Mouse (Mus musculus) gastrocnemius, adult 8-10 months (tissue): Measurements from ENCODE around the gene Saxo1. TPM values are rescaled to one million over a fixed set of nuclear protein-coding genes. Genes with fewer than 3 reads are reported as not detected.

ENCODE experiments used
- DNase-seq, 2 experiments: peaks; one replicate each; pipeline ENCODE4 v3.0.0; 2022; ENCODE audit warnings: low spot score in 2 of 2
- total RNA-seq, 4 experiments: library from RNA; stranded (reverse); gene quantifications; 2 replicates each; pipeline ENCODE4 v1.2.4; 2022

Saxo1 gene
- total RNA-seq = not detected

- no peak for DNase-seq
Measured at GRCm38 (mm10) chr4:86558228-86558627, at the start of gene Saxo1. Gene Saxo1, minus strand, starts transcription at chr4:86558328.

GRCm38 (mm10) chr4:86591304-86591703 lies 33.2 kb upstream of the Saxo1 start:
- no peak for DNase-seq

- no peak for DNase-seq
Measured at GRCm38 (mm10) chr4:86588236-86588635, 30.1 kb upstream of the Saxo1 start.

- DNase-seq = no peak
Measured at GRCm38 (mm10) chr4:86580591-86580990, 22.5 kb upstream of the Saxo1 start.

GRCm38 (mm10) chr4:86580056-86580455 lies 21.9 kb upstream of the Saxo1 start:
- no peak for DNase-seq

- DNase-seq = no peak
Measured at GRCm38 (mm10) chr4:86576630-86577225, 18.6 kb upstream of the Saxo1 start.

DNA sequence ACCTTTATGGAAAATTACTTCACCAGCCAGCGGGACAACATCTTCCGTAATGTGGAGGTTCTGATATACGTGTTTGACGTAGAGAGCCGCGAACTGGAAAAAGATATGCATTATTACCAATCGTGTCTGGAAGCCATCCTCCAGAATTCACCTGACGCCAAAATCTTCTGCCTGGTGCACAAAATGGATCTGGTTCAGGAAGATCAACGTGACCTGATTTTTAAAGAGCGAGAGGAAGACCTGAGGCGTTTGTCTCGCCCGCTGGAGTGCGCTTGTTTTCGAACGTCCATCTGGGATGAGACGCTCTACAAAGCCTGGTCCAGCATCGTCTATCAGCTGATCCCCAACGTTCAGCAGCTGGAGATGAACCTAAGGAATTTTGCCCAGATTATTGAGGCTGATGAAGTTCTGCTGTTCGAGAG lies 18.0 kb upstream of the Saxo1 start:
- no peak for DNase-seq

GRCm38 (mm10) chr4:86575283-86575983 lies 17.3 kb upstream of the Saxo1 start, which contains the start of gene Rraga:
Gene Rraga, plus strand, starts transcription at chr4:86575668.
- DNase-seq = peak; percentile 91 to 93

GRCm38 (mm10) chr4:86574939-86575282 lies 16.8 kb upstream of the Saxo1 start:
- DNase-seq = no peak

- no peak for DNase-seq
Measured at GRCm38 (mm10) chr4:86561061-86561460, 2.9 kb upstream of the Saxo1 start.

GRCm38 (mm10) chr4:86559006-86559405 lies 878 bp upstream of the Saxo1 start:
- DNase-seq = no peak

GRCm38 (mm10) chr4:86557371-86557770 lies 757 bp downstream of the Saxo1 start:
- DNase-seq = no peak

DNA sequence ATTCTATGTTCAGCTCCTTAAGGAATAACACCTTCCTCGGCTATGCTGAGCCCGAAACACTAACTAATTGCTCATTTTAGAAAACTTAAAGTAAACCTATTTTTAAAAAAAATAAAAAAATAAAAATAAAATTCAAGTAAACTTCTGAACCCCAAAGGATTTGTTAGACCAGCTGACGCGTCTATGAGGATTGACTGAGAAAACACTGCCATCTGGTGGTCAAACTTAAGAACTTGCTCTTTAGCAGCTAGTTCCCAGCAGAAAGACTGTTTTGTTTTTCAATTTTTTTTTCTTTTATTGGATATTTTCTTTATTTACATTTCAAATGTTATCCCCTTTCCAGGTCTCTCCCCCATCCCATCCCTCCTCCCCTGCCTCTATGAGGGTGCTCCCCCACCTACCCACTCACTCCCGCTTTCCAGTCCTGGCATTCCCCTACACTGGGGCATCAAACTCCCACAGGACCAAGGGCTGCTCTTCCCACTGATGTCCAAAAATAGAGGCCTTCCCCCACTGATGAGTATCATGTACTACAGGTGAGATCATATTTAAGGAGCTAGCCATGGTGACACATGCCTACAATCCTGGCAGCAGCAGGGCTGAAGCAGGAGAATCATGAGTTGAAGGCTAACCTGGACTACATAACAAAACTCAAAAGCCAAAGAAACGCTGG lies 3.0 kb downstream of the Saxo1 start:
- DNase-seq = no peak

DNA sequence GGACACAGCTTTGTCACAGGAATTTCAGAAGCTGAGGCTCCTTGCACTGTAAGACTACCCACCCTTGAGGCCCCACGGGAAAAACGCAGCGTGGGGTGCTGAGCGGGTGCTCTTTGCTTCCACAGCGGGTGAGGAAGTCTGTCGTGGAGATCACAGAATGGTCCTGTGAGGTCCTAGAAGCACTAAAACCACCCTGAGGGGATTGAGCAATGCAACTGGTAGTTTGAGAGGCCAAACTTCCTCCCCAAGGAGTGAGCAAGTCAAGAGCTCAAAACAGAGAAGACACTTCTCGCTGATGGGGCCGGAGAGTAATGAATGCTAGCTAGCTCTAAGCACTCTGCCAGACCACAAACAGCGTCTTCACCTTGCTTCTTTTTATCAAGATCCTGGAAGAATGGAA lies 9.8 kb downstream of the Saxo1 start:
- DNase-seq = no peak

- DNase-seq = no peak
Measured at GRCm38 (mm10) chr4:86545615-86546014, 12.5 kb downstream of the Saxo1 start.

DNA sequence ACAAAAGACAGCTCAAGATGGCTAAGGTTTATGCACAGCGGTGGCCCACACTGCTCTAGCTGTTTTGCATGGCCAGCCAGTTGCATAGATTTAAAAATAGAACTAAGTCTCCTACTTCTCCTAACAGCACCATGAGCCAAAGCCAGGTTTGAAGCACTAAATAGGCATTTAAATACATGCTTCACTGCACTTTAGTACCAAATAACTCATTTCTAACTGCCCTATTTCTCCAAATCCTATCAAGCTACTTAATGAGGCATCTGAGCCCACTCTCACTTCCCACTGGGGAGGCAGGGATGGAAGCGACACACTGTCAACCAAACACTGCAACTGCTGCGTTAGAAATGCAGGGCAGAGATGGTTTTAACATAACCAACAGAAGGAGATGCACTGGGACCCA lies 14.1 kb downstream of the Saxo1 start:
- DNase-seq = no peak

- DNase-seq = no peak
Measured at GRCm38 (mm10) chr4:86541573-86541972, 16.6 kb downstream of the Saxo1 start.

DNA sequence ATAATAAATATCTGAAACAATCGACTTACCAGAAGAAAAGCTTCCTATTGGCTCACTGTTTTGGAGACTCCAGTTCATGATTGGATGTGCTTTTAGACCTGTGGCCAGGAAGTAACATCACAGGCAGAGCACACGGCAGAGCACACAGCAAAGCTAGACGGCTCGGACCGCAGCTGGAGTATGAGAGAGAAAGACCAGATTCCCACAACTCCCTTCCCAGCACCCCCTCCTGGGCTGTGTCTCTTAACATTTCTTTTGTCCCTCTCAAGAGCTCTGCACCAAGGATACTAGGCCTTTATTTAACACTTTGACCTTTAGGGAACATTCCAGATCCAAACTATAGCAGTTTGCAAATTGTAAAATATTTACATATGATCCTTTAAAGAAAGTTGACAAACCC lies 19.2 kb downstream of the Saxo1 start:
- DNase-seq = no peak

- DNase-seq = no peak
Measured at GRCm38 (mm10) chr4:86537972-86538371, 20.2 kb downstream of the Saxo1 start.

- no peak for DNase-seq
Measured at GRCm38 (mm10) chr4:86534091-86534481, 24.0 kb downstream of the Saxo1 start.

- no peak for DNase-seq
Measured at GRCm38 (mm10) chr4:86533406-86534090, 24.6 kb downstream of the Saxo1 start.

- DNase-seq = no peak
Measured at GRCm38 (mm10) chr4:86529161-86529560, 29.0 kb downstream of the Saxo1 start.
